Mouse (Mus musculus) kidney, postnatal 4 days (tissue): ENCODE results near the gene Dcaf1.

ENCODE experiments used
- DNase-seq, 2 experiments: peaks; one replicate each; pipeline ENCODE4 v3.0.0; 2021; ENCODE audit warnings: mixed read lengths in 2 of 2

Dcaf1 gene

DNA sequence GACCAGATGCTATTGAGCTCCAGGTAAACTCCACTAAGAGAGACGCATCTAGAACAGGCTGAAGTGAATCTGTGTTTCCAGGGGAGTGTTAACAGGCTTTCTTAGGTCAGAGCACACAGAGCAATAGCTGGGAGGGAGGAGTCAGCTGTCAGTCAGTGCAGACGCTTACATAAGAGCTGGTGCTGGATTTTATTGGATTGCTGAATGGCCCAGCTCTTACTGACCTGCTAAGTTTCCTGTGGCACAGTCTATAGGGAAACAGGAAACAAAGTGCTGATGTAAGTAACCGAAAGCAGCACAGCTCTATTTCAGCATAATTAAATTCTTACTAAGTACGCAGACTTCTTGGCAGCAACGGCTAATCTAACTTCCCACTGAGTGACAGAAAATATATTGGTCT is 87.0 kb downstream of the Dcaf1 start:
- no peak for DNase-seq

DNA sequence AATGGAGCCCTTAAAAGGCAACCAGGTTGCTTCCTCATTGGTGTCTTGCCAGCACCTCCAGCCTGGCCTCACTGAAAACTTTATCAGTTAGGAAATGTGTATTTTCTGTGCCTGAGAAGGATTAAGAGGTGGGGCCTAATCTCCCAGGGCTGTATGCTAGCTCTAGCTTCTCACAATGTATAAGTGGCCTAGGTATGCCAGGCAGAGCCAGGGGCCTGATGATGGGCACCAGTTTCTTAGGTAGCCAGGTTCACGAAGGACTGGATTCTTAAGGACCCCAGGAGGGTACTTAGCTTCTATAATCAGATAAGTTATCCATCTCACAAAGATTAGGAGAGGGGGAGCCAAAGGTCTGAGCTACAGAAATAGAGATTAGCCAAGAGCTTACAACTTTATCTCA is 90.0 kb downstream of the Dcaf1 start:
- no peak for DNase-seq

DNA sequence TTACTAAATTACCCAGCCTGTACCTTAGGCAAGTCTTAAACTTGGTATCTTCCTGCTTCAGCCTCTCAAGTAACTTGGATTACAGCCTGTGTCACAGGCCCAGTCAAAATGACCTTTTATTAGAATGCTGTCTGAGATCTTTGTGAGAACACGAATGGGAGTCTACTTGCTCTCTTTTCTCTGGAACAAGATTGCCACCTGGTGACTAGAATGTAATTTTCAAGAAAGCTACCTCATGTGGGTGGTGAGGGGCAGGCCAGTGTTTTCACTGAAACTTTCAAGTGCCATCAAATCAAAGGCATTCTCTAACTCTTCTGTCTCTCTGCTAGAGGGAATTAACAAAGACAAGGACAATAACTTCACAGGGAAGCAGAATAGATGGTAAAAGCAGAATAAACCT is 92.1 kb downstream of the Dcaf1 start:
- no peak for DNase-seq

DNA sequence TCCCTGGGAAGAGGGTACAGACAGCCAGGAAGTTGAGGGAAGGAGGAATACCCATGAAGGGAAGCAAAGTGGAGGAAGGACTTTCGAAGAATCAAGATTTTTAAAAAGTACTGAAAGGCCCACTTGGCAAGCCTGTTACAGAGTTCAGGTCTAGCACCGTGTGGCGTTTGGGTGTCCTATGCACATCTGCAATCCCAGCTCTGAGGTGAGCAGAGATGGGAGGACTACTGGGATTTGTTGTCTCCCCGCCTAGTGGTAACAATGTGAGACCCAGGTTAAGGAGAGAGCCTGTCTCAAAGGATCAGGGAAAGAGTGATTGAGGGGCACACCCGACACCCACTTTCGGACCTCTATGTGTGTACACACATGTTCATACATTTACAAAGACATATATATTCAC is 93.2 kb downstream of the Dcaf1 start:
- DNase-seq = no peak
